9 mouse cellular contexts compared by ENCODE assay signal in the genomic region with DNA sequence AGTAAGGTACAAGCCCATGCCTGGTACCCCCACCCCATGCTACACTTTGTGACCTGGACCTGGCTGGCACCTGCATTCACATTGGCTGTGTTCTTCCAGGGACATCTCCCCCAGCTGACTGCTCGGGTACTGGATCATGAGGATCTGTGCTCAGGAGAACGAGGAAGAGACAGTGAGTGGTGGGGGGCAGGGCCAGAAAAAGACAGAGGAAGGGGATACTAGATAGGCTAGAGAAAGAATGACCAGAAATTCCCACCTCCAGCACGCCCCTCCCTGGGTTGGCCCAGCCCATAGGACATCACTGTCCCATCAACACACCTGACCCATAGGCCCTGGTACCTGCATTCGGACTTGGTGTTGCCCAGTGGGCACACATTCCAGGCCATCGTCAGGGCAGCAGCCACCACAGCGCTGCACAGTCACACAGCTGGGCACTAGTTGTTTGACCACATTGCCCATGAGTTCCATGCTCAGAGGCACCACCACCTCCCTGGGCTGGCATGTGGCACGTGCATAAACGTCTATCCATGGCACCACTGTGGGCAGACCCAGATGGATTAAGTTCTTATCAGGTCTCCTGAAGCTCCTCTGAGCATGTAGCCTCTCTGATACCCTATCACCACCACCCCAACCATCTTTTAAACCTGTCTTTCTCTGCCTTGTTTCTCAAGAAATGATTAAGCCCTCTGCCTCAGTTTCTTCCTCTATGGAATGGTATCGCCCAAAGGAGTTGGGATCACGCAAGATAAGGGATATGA. TPM values are rescaled to one million over a fixed set of nuclear protein-coding genes. Genes with fewer than 3 reads are reported as not detected.
DNase-seq lines count a peak whose midpoint lies in the region; ATAC-seq and TF ChIP-seq lines count a peak whose summit lies in the region.
"Had no signal": no experiment of that assay in that cellular context is flagged by ENCODE, and none has a peak within 500 bp of the region (broad histone marks: within the 10 kb centered on the region; RNA-seq: fewer than 3 reads in every experiment).

No protein-coding gene starts in this region.

- 0 out of 2 replicates have a peak overlapping the region, but pooled peaks have one; percentile 66 for H3K27ac ChIP-seq in kidney, adult 2 months (ENCODE audit: insufficient read depth, low read depth, low read length)
- 0 out of 2 replicates have a peak overlapping the region, but pooled peaks have one; percentile 92 for H3K27ac ChIP-seq in cortical plate, adult 2 months (ENCODE audit: insufficient read depth, low read length)
- no peak overlapping the region for H3K27ac ChIP-seq in hindbrain, embryonic 12.5 days
- no peak overlapping the region for H3K27ac ChIP-seq in midbrain, embryonic 11.5 days (ENCODE audit: low read depth, low read length)

- no peaks in the 10 kb centered on the region for H3K27me3 ChIP-seq in kidney, adult 2 months (replicated peaks; ENCODE audit: control insufficient read depth, insufficient read depth, low read length)
- H3K27me3 ChIP-seq in hindbrain, embryonic 12.5 days = no peaks in the 10 kb centered on the region
- no peaks in the 10 kb centered on the region for H3K27me3 ChIP-seq in midbrain, embryonic 11.5 days (ENCODE audit: control insufficient read depth, insufficient read depth, low read length)

- TF ChIP-seq CTCF in kidney, adult 2 months (conservative IDR thresholded peaks at IDR 0.05; ENCODE audit: insufficient read depth, insufficient read length, low read depth, low read length) = no peak
- no peak for TF ChIP-seq CTCF in cortical plate, adult 2 months (IDR thresholded peaks at IDR 0.05; ENCODE audit: extremely low read depth, insufficient read depth, low read length)

- peaks cover 6% of the 10 kb centered on the region; the same call in 1 of the 2 replicates for H3K4me1 ChIP-seq in kidney, adult 2 months (ENCODE audit: control insufficient read depth, insufficient read depth, low read length)
- H3K4me1 ChIP-seq in cortical plate, adult 2 months (ENCODE audit: control insufficient read depth, insufficient read depth, low read length) = 0 out of 2 replicates have a peak, but pooled peaks cover 2% of the 10 kb centered on the region
- peaks cover 23% of the 10 kb centered on the region for H3K4me1 ChIP-seq in hindbrain, embryonic 12.5 days
- peaks cover 16% of the 10 kb centered on the region for H3K4me1 ChIP-seq in midbrain, embryonic 11.5 days (ENCODE audit: control insufficient read depth, insufficient read depth, low read length)

- no peak for TF ChIP-seq POLR2A in kidney, adult 2 months (IDR thresholded peaks at IDR 0.05; ENCODE audit: low read depth, low read length)
- no peak for TF ChIP-seq POLR2A in cortical plate, adult 2 months (IDR thresholded peaks at IDR 0.05; ENCODE audit: extremely low read depth, insufficient read depth, low read length)

- no peak for DNase-seq in kidney, adult 2 months
- no peak for DNase-seq in kidney, postnatal 36 days
- DNase-seq in midbrain, embryonic 11.5 days (ENCODE audit: low spot score, missing footprints) = no peak
- DNase-seq in cerebellum, postnatal 10 days = no peak
- DNase-seq in embryo, embryonic 10 days (ENCODE audit: low spot score) = no peak
- no peak for DNase-seq in embryo, embryonic 10.5 days (ENCODE audit: low spot score)
- DNase-seq: right cerebral cortex, postnatal 14 days had no signal

- WGBS in kidney, adult 2 months = 71% methylated on average over 10 of the region's 10 CpGs
- WGBS in hindbrain, embryonic 12.5 days = 84% methylated on average over 10 of the region's 10 CpGs
- WGBS in midbrain, embryonic 11.5 days = 76% methylated on average over 10 of the region's 10 CpGs

- H3K9me3 ChIP-seq in hindbrain, embryonic 12.5 days (replicated peaks) = no peaks in the 10 kb centered on the region
- no peaks in the 10 kb centered on the region for H3K9me3 ChIP-seq in midbrain, embryonic 11.5 days (ENCODE audit: control insufficient read depth, low read length)

- peak overlapping the region; percentile 72 for H3K4me3 ChIP-seq in kidney, adult 2 months (ENCODE audit: insufficient read depth, low read depth, low read length)
- H3K4me3 ChIP-seq in cortical plate, adult 2 months (ENCODE audit: insufficient read depth, low read length) = no peak overlapping the region; the same call in 1 of the 2 replicates
- peak overlapping the region; percentile 88 for H3K4me3 ChIP-seq in hindbrain, embryonic 12.5 days
- H3K4me3 ChIP-seq in midbrain, embryonic 11.5 days (ENCODE audit: low read depth, low read length) = peak overlapping the region; percentile 55

- no peak; the same call in 1 of the 2 replicates for ATAC-seq in hindbrain, embryonic 12.5 days (ENCODE audit: low FRiP score)
- ATAC-seq in midbrain, embryonic 11.5 days (ENCODE audit: low FRiP score) = no peak

- peak overlapping the region; percentile 35; the same call in 1 of the 2 replicates for H3K9ac ChIP-seq in hindbrain, embryonic 12.5 days
- H3K9ac ChIP-seq in midbrain, embryonic 11.5 days (ENCODE audit: low read length) = peak overlapping the region; percentile 72

- H3K4me2 ChIP-seq in hindbrain, embryonic 12.5 days (replicated peaks) = peak overlapping the region; percentile 94
- H3K4me2 ChIP-seq in midbrain, embryonic 11.5 days = peak overlapping the region; percentile 77

- no peaks in the 10 kb centered on the region for H3K36me3 ChIP-seq in kidney, adult 2 months (ENCODE audit: control insufficient read depth, insufficient read depth, low read length)
- H3K36me3 ChIP-seq in hindbrain, embryonic 12.5 days = peaks cover 14% of the 10 kb centered on the region
- peaks cover 2% of the 10 kb centered on the region; the same call in 1 of the 2 replicates for H3K36me3 ChIP-seq in midbrain, embryonic 11.5 days (ENCODE audit: control insufficient read depth, insufficient read depth, low read length)

RNA-seq across cellular contexts. Expression of a gene that starts 1.3 kb away (rescaled TPM):
- polyA plus RNA-seq in kidney, adult 2 months (2012; rRNA removed) = 82.9 and 83.0 TPM in 2 replicates
- 99.6 and 107 TPM in 2 replicates for polyA plus RNA-seq in cortical plate, adult 2 months (2012; rRNA removed)
- 32.2 and 37.0 TPM in 2 replicates for polyA plus RNA-seq in hindbrain, embryonic 12.5 days (2016; fragmentation: Nextera tagmentation; extraction: Ambion mirVana)
- polyA plus RNA-seq in midbrain, embryonic 11.5 days (2014; fragmentation: Nextera tagmentation; extraction: Ambion mirVana) = 21.9 and 25.4 TPM in 2 replicates

RNA-seq across cellular contexts. Expression of a gene that starts 5.8 kb away (rescaled TPM):
- polyA plus RNA-seq in kidney, adult 2 months (2012; rRNA removed) = 96.3 and 136 TPM in 2 replicates
- polyA plus RNA-seq in cortical plate, adult 2 months (2012; rRNA removed) = 215 and 217 TPM in 2 replicates
- 77.8 and 82.5 TPM in 2 replicates for polyA plus RNA-seq in hindbrain, embryonic 12.5 days (2016; fragmentation: Nextera tagmentation; extraction: Ambion mirVana)
- polyA plus RNA-seq in midbrain, embryonic 11.5 days (2014; fragmentation: Nextera tagmentation; extraction: Ambion mirVana) = 67.7 and 81.3 TPM in 2 replicates

RNA-seq across cellular contexts. Expression of a gene that starts 6.2 kb away (rescaled TPM):
- polyA plus RNA-seq in kidney, adult 2 months (2012; rRNA removed) = 48.8 and 50.1 TPM in 2 replicates
- polyA plus RNA-seq in cortical plate, adult 2 months (2012; rRNA removed) = 39.1 and 40.3 TPM in 2 replicates
- 20.5 and 24.0 TPM in 2 replicates for polyA plus RNA-seq in hindbrain, embryonic 12.5 days (2016; fragmentation: Nextera tagmentation; extraction: Ambion mirVana)
- polyA plus RNA-seq in midbrain, embryonic 11.5 days (2014; fragmentation: Nextera tagmentation; extraction: Ambion mirVana) = 17.9 and 21.0 TPM in 2 replicates

RNA-seq across cellular contexts. Expression of a gene that starts 9.8 kb away (rescaled TPM):
- polyA plus RNA-seq in kidney, adult 2 months (2012; rRNA removed) = 58.3 and 63.4 TPM in 2 replicates
- 13.4 and 13.9 TPM in 2 replicates for polyA plus RNA-seq in cortical plate, adult 2 months (2012; rRNA removed)
- 20.1 and 20.2 TPM in 2 replicates for polyA plus RNA-seq in hindbrain, embryonic 12.5 days (2016; fragmentation: Nextera tagmentation; extraction: Ambion mirVana)
- 14.4 and 19.5 TPM in 2 replicates for polyA plus RNA-seq in midbrain, embryonic 11.5 days (2014; fragmentation: Nextera tagmentation; extraction: Ambion mirVana)

RNA-seq across cellular contexts. Expression of a gene that starts 9.8 kb away (rescaled TPM):
- 19.3 and 22.5 TPM in 2 replicates for polyA plus RNA-seq in kidney, adult 2 months (2012; rRNA removed)
- 24.2 and 25.8 TPM in 2 replicates for polyA plus RNA-seq in cortical plate, adult 2 months (2012; rRNA removed)
- 8.7 and 12.6 TPM in 2 replicates for polyA plus RNA-seq in hindbrain, embryonic 12.5 days (2016; fragmentation: Nextera tagmentation; extraction: Ambion mirVana)
- polyA plus RNA-seq in midbrain, embryonic 11.5 days (2014; fragmentation: Nextera tagmentation; extraction: Ambion mirVana) = 10.0 and 10.2 TPM in 2 replicates

Comparison
In these comparisons a context has a peak if more than half of its experiments do, and no peak if none do; other contexts are left out.
1. H3K27ac ChIP-seq: peak in kidney, adult 2 months (single experiment) and cortical plate, adult 2 months (single experiment); none in hindbrain, embryonic 12.5 days (single experiment) and midbrain, embryonic 11.5 days (single experiment).